Mouse (Mus musculus): ENCODE results near the gene Hist1h4f. TPM values are rescaled to one million over a fixed set of nuclear protein-coding genes. Genes with fewer than 3 reads are reported as not detected.
A peak's percentile ranks its signal among the peaks of the same experiment; 100 is the strongest.
"Not testable (repeated sequence)": the region's sequence is repeated elsewhere in the genome, so short reads cannot be mapped to it uniquely, and the experiment has no call there.

The Hist1h4f gene
- polyA plus RNA-seq, 1 experiment from 2014 or later = 1.1 TPM

- Histone ChIP-seq H3K36me3 (ENCODE audit: control insufficient read depth, insufficient read depth, low read length) (no peaks in the 10 kb centered on the region), H3K27ac (ENCODE audit: low read depth, low read length) (no peak overlapping the region), H3K9me3 (ENCODE audit: control insufficient read depth, low read length) (no peaks in the 10 kb centered on the region), H3K4me2 (replicated peaks; ENCODE audit: low read depth, low read length) (no peak overlapping the region), H3K27me3 (ENCODE audit: control insufficient read depth, insufficient read depth, low read length) (no peaks in the 10 kb centered on the region), H3K4me1 (ENCODE audit: control insufficient read depth, insufficient read depth, low read length) (peaks cover 10% of the 10 kb centered on the region), H3K4me3 (ENCODE audit: low read length) (no peak overlapping the region), H3K9ac (ENCODE audit: low read depth, low read length) (no peak overlapping the region)
- WGBS = 72% methylated on average over 5 of the region's 5 CpGs
- no peak for ATAC-seq (ENCODE audit: low FRiP score, low TSS enrichment)
These were observed 13.2 kb downstream of the Hist1h4f start for GRCm38 (mm10) chr13:23538249-23538648.

GRCm38 (mm10) chr13:23537006-23537710 lies 14.3 kb downstream of the Hist1h4f start:
- Histone ChIP-seq H3K36me3 (ENCODE audit: control insufficient read depth, insufficient read depth, low read length) (no peaks in the 10 kb centered on the region), H3K4me3 (ENCODE audit: low read length) (peak overlapping the region; percentile 62), H3K27me3 (ENCODE audit: control insufficient read depth, insufficient read depth, low read length) (no peaks in the 10 kb centered on the region), H3K4me1 (ENCODE audit: control insufficient read depth, insufficient read depth, low read length) (peaks cover 16% of the 10 kb centered on the region), H3K9me3 (ENCODE audit: control insufficient read depth, low read length) (no peaks in the 10 kb centered on the region), H3K27ac (ENCODE audit: low read depth, low read length) (no peak overlapping the region), H3K4me2 (replicated peaks; ENCODE audit: low read depth, low read length) (peak overlapping the region; percentile 69), H3K9ac (ENCODE audit: low read depth, low read length) (peak overlapping the region; percentile 89; the same call in 1 of the 2 replicates)
- ATAC-seq (ENCODE audit: low FRiP score, low TSS enrichment) = no peak
- 68% methylated on average over 3 of the region's 3 CpGs for WGBS

- H3K36me3 ChIP-seq (ENCODE audit: control insufficient read depth, insufficient read depth, low read length) = no peaks in the 10 kb centered on the region
- no peaks in the 10 kb centered on the region for H3K27me3 ChIP-seq (ENCODE audit: control insufficient read depth, insufficient read depth, low read length)
- peak overlapping the region; percentile 89 for H3K9ac ChIP-seq (ENCODE audit: low read depth, low read length)
- H3K4me1 ChIP-seq (ENCODE audit: control insufficient read depth, insufficient read depth, low read length) = peaks cover 16% of the 10 kb centered on the region
- H3K9me3 ChIP-seq (ENCODE audit: control insufficient read depth, low read length) = no peaks in the 10 kb centered on the region
- H3K27ac ChIP-seq (ENCODE audit: low read depth, low read length) = peak overlapping the region; percentile 99
- 17% methylated on average over 7 of the region's 7 CpGs for WGBS
- H3K4me3 ChIP-seq (ENCODE audit: low read length) = peak overlapping the region; percentile 62
- peak overlapping the region; percentile 69 for H3K4me2 ChIP-seq (replicated peaks; ENCODE audit: low read depth, low read length)
- no peak for ATAC-seq (ENCODE audit: low FRiP score, low TSS enrichment)
These were observed 15.2 kb downstream of the Hist1h4f start for GRCm38 (mm10) chr13:23536076-23536822.

- H3K27me3 ChIP-seq (ENCODE audit: control insufficient read depth, insufficient read depth, low read length) = not testable (repeated sequence)
These were observed 16.0 kb downstream of the Hist1h4f start, which contains the start of gene Hist1h3g for GRCm38 (mm10) chr13:23535137-23536075. TSS of gene Hist1h3g (plus strand) at chr13:23535422.

GRCm38 (mm10) chr13:23534368-23535131 lies 16.9 kb downstream of the Hist1h4f start:
- Histone ChIP-seq H3K36me3 (ENCODE audit: control insufficient read depth, insufficient read depth, low read length) (no peaks in the 10 kb centered on the region), H3K4me2 (replicated peaks; ENCODE audit: low read depth, low read length) (peak overlapping the region; percentile 69), H3K9me3 (ENCODE audit: control insufficient read depth, low read length) (no peaks in the 10 kb centered on the region), H3K4me1 (ENCODE audit: control insufficient read depth, insufficient read depth, low read length) (peaks cover 16% of the 10 kb centered on the region), H3K4me3 (ENCODE audit: low read length) (peak overlapping the region; percentile 62), H3K9ac (ENCODE audit: low read depth, low read length) (peak overlapping the region; percentile 89), H3K27ac (ENCODE audit: low read depth, low read length) (peak overlapping the region; percentile 99), H3K27me3 (ENCODE audit: control insufficient read depth, insufficient read depth, low read length) (no peaks in the 10 kb centered on the region)
- WGBS = under 1% methylated on average over 15 of the region's 15 CpGs
- no peak for ATAC-seq (ENCODE audit: low FRiP score, low TSS enrichment)

More at GRCm38 (mm10) chr13:23535137-23536075, 16.0 kb downstream of the Hist1h4f start, which contains the start of gene Hist1h3g:
- not testable (repeated sequence) for H3K36me3 ChIP-seq (ENCODE audit: control insufficient read depth, insufficient read depth, low read length); H3K9me3 ChIP-seq (ENCODE audit: control insufficient read depth, low read length)
- peak within 1 kb of the TSS; percentile 89 for H3K9ac ChIP-seq (ENCODE audit: low read depth, low read length)
- under 1% methylated on average over 44 of the region's 62 CpGs for WGBS
- H3K27ac ChIP-seq (ENCODE audit: low read depth, low read length) = peak within 1 kb of the TSS; percentile 99
- peak; percentile 93 for ATAC-seq (ENCODE audit: low FRiP score, low TSS enrichment)
- peaks cover 16% of the 10 kb centered on the region for H3K4me1 ChIP-seq (ENCODE audit: control insufficient read depth, insufficient read depth, low read length)
- H3K4me2 ChIP-seq (replicated peaks; ENCODE audit: low read depth, low read length) = peak within 1 kb of the TSS; percentile 69
- peak within 1 kb of the TSS; percentile 62 for H3K4me3 ChIP-seq (ENCODE audit: low read length)

GRCm38 (mm10) chr13:23533560-23534367 lies 17.7 kb downstream of the Hist1h4f start, which contains the start of gene Hist1h2af:
TSS of gene Hist1h2af (plus strand) at chr13:23533906.
- Histone ChIP-seq H3K4me2 (replicated peaks; ENCODE audit: low read depth, low read length) (peak within 1 kb of the TSS; percentile 69), H3K27ac (ENCODE audit: low read depth, low read length) (peak within 1 kb of the TSS; percentile 99), H3K4me3 (ENCODE audit: low read length) (peak within 1 kb of the TSS; percentile 62), H3K9ac (ENCODE audit: low read depth, low read length) (peak within 1 kb of the TSS; percentile 89), H3K4me1 (ENCODE audit: control insufficient read depth, insufficient read depth, low read length) (peaks cover 21% of the 10 kb centered on the region)
- H3K27me3 ChIP-seq (ENCODE audit: control insufficient read depth, insufficient read depth, low read length); H3K36me3 ChIP-seq (ENCODE audit: control insufficient read depth, insufficient read depth, low read length); H3K9me3 ChIP-seq (ENCODE audit: control insufficient read depth, low read length): not testable (repeated sequence)
- peak; percentile 54 for ATAC-seq (ENCODE audit: low FRiP score, low TSS enrichment)
- under 1% methylated on average over 20 of the region's 53 CpGs for WGBS

GRCm38 (mm10) chr13:23532262-23533075 lies 19.0 kb downstream of the Hist1h4f start:
- peak overlapping the region; percentile 89 for H3K9ac ChIP-seq (ENCODE audit: low read depth, low read length)
- WGBS = 26% methylated on average over 9 of the region's 9 CpGs

More at GRCm38 (mm10) chr13:23532262-23533075, 19.0 kb downstream of the Hist1h4f start:
- Histone ChIP-seq H3K4me3 (ENCODE audit: low read length) (peak overlapping the region; percentile 62), H3K4me2 (replicated peaks; ENCODE audit: low read depth, low read length) (peak overlapping the region; percentile 69), H3K9me3 (ENCODE audit: control insufficient read depth, low read length) (no peaks in the 10 kb centered on the region), H3K27me3 (ENCODE audit: control insufficient read depth, insufficient read depth, low read length) (no peaks in the 10 kb centered on the region), H3K4me1 (ENCODE audit: control insufficient read depth, insufficient read depth, low read length) (peaks cover 23% of the 10 kb centered on the region), H3K36me3 (ENCODE audit: control insufficient read depth, insufficient read depth, low read length) (no peaks in the 10 kb centered on the region), H3K27ac (ENCODE audit: low read depth, low read length) (peak overlapping the region; percentile 99)
- ATAC-seq (ENCODE audit: low FRiP score, low TSS enrichment) = no peak

Measured in kidney, embryonic 14.5 days (tissue).